Mouse (Mus musculus) stomach, embryonic 14.5 days (tissue): ENCODE measurements at regions not wholly inside any gene's neighbourhood (a gene's known extent, or its start where the extent isn't known, plus 50 kb on each side); places are given as distances from the start of the nearest gene placed in this dataset.

Experiments used
- ATAC-seq: fragments of 200-750 bp; cut with Nextera tagmentation; 2 replicates; pipeline ENCODE4 v1.8.0; 2017; ENCODE audit warnings: low read depth, moderate TSS enrichment; ENCODE audit not compliant: insufficient number of reproducible peaks, insufficient read depth, low FRiP score
- H3K27ac ChIP-seq: fragments of 300-500 bp; sonication (generic); 2 replicates; pipeline ENCODE4 v1.5.1; 2014; ENCODE audit warnings: mild to moderate bottlenecking, low read length, moderate library complexity, mixed read lengths
- H3K27me3 ChIP-seq: fragments of 300-500 bp; sonication (generic); 2 replicates; pipeline ENCODE4 v1.6.1; 2014; ENCODE audit warnings: low read length, control low read depth, mixed read lengths; ENCODE audit not compliant: control insufficient read depth, insufficient read depth
- H3K36me3 ChIP-seq: fragments of 300-500 bp; sonication (generic); 2 replicates; pipeline ENCODE4 v1.6.1; 2014; ENCODE audit warnings: mild to moderate bottlenecking, control low read depth, low read length, moderate library complexity, mixed read lengths; ENCODE audit not compliant: control insufficient read depth, insufficient read depth
- H3K4me1 ChIP-seq: fragments of 300-500 bp; sonication (generic); 2 replicates; pipeline ENCODE4 v1.6.1; 2014; ENCODE audit warnings: low read length, control low read depth, mixed read lengths; ENCODE audit not compliant: control insufficient read depth, insufficient read depth
- H3K4me2 ChIP-seq: fragments of 300-500 bp; sonication (generic); replicated peaks from 2 replicates; pipeline ENCODE4 v1.6.1; 2014; ENCODE audit warnings: low read depth, low read length, control low read depth
- H3K4me3 ChIP-seq: fragments of 300-500 bp; sonication (generic); 2 replicates; pipeline ENCODE4 v1.5.1; 2014; ENCODE audit warnings: low read depth, low read length, control low read depth
- H3K9ac ChIP-seq: fragments of 300-500 bp; sonication (generic); replicated peaks from 2 replicates; pipeline ENCODE4 v1.6.1; 2014; ENCODE audit warnings: low read depth, mild to moderate bottlenecking, control low read depth, low read length, moderate library complexity, mixed read lengths
- H3K9me3 ChIP-seq: fragments of 300-500 bp; sonication (generic); 2 replicates; pipeline ENCODE4 v1.6.1; 2016; ENCODE audit warnings: low read depth, low read length, control low read depth; ENCODE audit not compliant: control insufficient read depth
- WGBS: fragments of 180-500 bp; shearing (Covaris S2); extraction: QIAGEN DNeasy Blood & Tissue Kit; methylation state at CpG from one replicate; pipeline ENCODE4 v1.1.7; 2014; 5-methylcytosine and 5-hydroxymethylcytosine counted together

- no peak overlapping the region for H3K4me2 ChIP-seq
- H3K4me1 ChIP-seq = no peaks in the 10 kb centered on the region; the same call in 1 of the 2 replicates
- WGBS = 41% methylated on average over 5 of the region's 5 CpGs
- H3K27me3 ChIP-seq = no peaks in the 10 kb centered on the region
- no peak overlapping the region for H3K9ac ChIP-seq
- no peaks in the 10 kb centered on the region for H3K9me3 ChIP-seq
- no peak for ATAC-seq
- no peaks in the 10 kb centered on the region for H3K36me3 ChIP-seq
- no peak overlapping the region for H3K4me3 ChIP-seq
- H3K27ac ChIP-seq = no peak overlapping the region
These were observed 163.6 kb downstream of the H2al1j start for GRCm38 (mm10) chrX:11491235-11491634.

- WGBS = 28% methylated on average over 32 of the region's 32 CpGs
- Histone ChIP-seq H3K36me3 (no peaks in the 10 kb centered on the region), H3K27me3 (no peaks in the 10 kb centered on the region), H3K27ac (peak overlapping the region; percentile 15; the same call in 1 of the 2 replicates), H3K4me1 (no peaks in the 10 kb centered on the region; the same call in 1 of the 2 replicates), H3K4me2 (no peak overlapping the region; the same call in 1 of the 2 replicates), H3K9me3 (no peaks in the 10 kb centered on the region), H3K4me3 (no peak overlapping the region), H3K9ac (no peak overlapping the region)
- ATAC-seq = no peak
These were observed 164.2 kb downstream of the H2al1j start for GRCm38 (mm10) chrX:11491676-11492391.

- H3K4me1 ChIP-seq = no peaks in the 10 kb centered on the region; the same call in 1 of the 2 replicates
- 32% methylated on average over 19 of the region's 19 CpGs for WGBS
- ATAC-seq = 0 out of 2 replicates have a peak, but pooled peaks have one; percentile 23
- no peaks in the 10 kb centered on the region for H3K36me3 ChIP-seq
- peak overlapping the region; percentile 38 for H3K4me2 ChIP-seq
- H3K9me3 ChIP-seq = no peaks in the 10 kb centered on the region
- no peak overlapping the region; the same call in 1 of the 2 replicates for H3K4me3 ChIP-seq
- H3K27me3 ChIP-seq = no peaks in the 10 kb centered on the region
- H3K27ac ChIP-seq = peak overlapping the region; percentile 69; the same call in 1 of the 2 replicates
- no peak overlapping the region for H3K9ac ChIP-seq
These were observed 166.1 kb downstream of the H2al1j start for GRCm38 (mm10) chrX:11493526-11494245.

- Histone ChIP-seq H3K4me3 (no peak overlapping the region), H3K27ac (peak overlapping the region; percentile 69; the same call in 1 of the 2 replicates), H3K9me3 (no peaks in the 10 kb centered on the region), H3K9ac (no peak overlapping the region), H3K4me1 (no peaks in the 10 kb centered on the region; the same call in 1 of the 2 replicates), H3K4me2 (peak overlapping the region; percentile 38), H3K27me3 (no peaks in the 10 kb centered on the region), H3K36me3 (no peaks in the 10 kb centered on the region)
- no peak for ATAC-seq
- WGBS = 28% methylated on average over 12 of the region's 12 CpGs
These were observed 166.6 kb downstream of the H2al1j start for GRCm38 (mm10) chrX:11494246-11494630.

GRCm38 (mm10) chrX:11512439-11512838, 184.8 kb downstream of the H2al1j start:
- WGBS = 39% methylated on average over 5 of the region's 5 CpGs
- H3K27ac ChIP-seq = 0 out of 2 replicates have a peak overlapping the region, but pooled peaks have one; percentile 6
- H3K4me3 ChIP-seq = no peak overlapping the region
- H3K9ac ChIP-seq = no peak overlapping the region
- H3K36me3 ChIP-seq = no peaks in the 10 kb centered on the region
- H3K4me1 ChIP-seq = no peaks in the 10 kb centered on the region
- no peaks in the 10 kb centered on the region for H3K27me3 ChIP-seq
- no peak overlapping the region for H3K4me2 ChIP-seq
- no peaks in the 10 kb centered on the region for H3K9me3 ChIP-seq
- peak; percentile 63; the same call in 1 of the 2 replicates for ATAC-seq

- ATAC-seq = no peak
- Histone ChIP-seq H3K4me1 (no peaks in the 10 kb centered on the region), H3K27ac (no peak overlapping the region), H3K4me3 (no peak overlapping the region), H3K36me3 (no peaks in the 10 kb centered on the region), H3K4me2 (no peak overlapping the region), H3K27me3 (no peaks in the 10 kb centered on the region), H3K9ac (no peak overlapping the region), H3K9me3 (no peaks in the 10 kb centered on the region)
- WGBS = 47% methylated on average over 4 of the region's 4 CpGs
These were observed 185.3 kb downstream of the H2al1j start for GRCm38 (mm10) chrX:11512928-11513327.

- H3K4me2 ChIP-seq = no peak overlapping the region
- ATAC-seq = no peak
- H3K27me3 ChIP-seq = no peaks in the 10 kb centered on the region
- H3K4me3 ChIP-seq = no peak overlapping the region
- H3K27ac ChIP-seq = no peak overlapping the region
- H3K36me3 ChIP-seq = no peaks in the 10 kb centered on the region
- 22% methylated on average over 4 of the region's 4 CpGs for WGBS
- no peaks in the 10 kb centered on the region for H3K4me1 ChIP-seq
- H3K9me3 ChIP-seq = no peaks in the 10 kb centered on the region
- no peak overlapping the region for H3K9ac ChIP-seq
These were observed 196.2 kb downstream of the H2al1j start for GRCm38 (mm10) chrX:11523791-11524190.

GRCm38 (mm10) chrX:11525326-11525725, 197.7 kb downstream of the H2al1j start:
- Histone ChIP-seq H3K27ac (no peak overlapping the region), H3K4me1 (no peaks in the 10 kb centered on the region), H3K4me3 (no peak overlapping the region), H3K9ac (no peak overlapping the region), H3K27me3 (no peaks in the 10 kb centered on the region), H3K36me3 (no peaks in the 10 kb centered on the region), H3K4me2 (no peak overlapping the region), H3K9me3 (no peaks in the 10 kb centered on the region)
- ATAC-seq = no peak
- 57% methylated on average over 8 of the region's 8 CpGs for WGBS
